Mouse (Mus musculus) forebrain, embryonic 16.5 days (tissue): ENCODE results near the gene Cxadr. TPM values are rescaled to one million over a fixed set of nuclear protein-coding genes. Genes with fewer than 3 reads are reported as not detected.

ENCODE experiments used
- ATAC-seq: fragments of 200-750 bp; cut with Nextera tagmentation; 2 replicates; pipeline ENCODE4 v1.8.0; 2017; ENCODE audit warnings: mild to moderate bottlenecking, moderate library complexity
- H3K27ac ChIP-seq: fragments of 300-500 bp; sonication (generic); 2 replicates; pipeline ENCODE4 v1.5.1; 2014; ENCODE audit warnings: low read length, control low read depth
- H3K27me3 ChIP-seq: fragments of 300-500 bp; sonication (generic); replicated peaks from 2 replicates; pipeline ENCODE4 v1.6.1; 2014; ENCODE audit warnings: low read length; ENCODE audit not compliant: control insufficient read depth, insufficient read depth
- H3K36me3 ChIP-seq: fragments of 300-500 bp; sonication (generic); 2 replicates; pipeline ENCODE4 v1.6.1; 2014; ENCODE audit not compliant: control insufficient read depth, insufficient read depth
- H3K4me1 ChIP-seq: fragments of 300-500 bp; sonication (generic); replicated peaks from 2 replicates; pipeline ENCODE4 v1.6.1; 2014; ENCODE audit warnings: low read length; ENCODE audit not compliant: control insufficient read depth, insufficient read depth
- H3K4me2 ChIP-seq: fragments of 300-500 bp; sonication (generic); 2 replicates; pipeline ENCODE4 v1.6.1; 2014; ENCODE audit warnings: mild to moderate bottlenecking, low read length, control low read depth
- H3K4me3 ChIP-seq: fragments of 300-500 bp; sonication (generic); replicated peaks from 2 replicates; pipeline ENCODE4 v1.5.1; 2014; ENCODE audit warnings: mild to moderate bottlenecking, low read length, control low read depth
- H3K9ac ChIP-seq: fragments of 300-500 bp; sonication (generic); replicated peaks from 2 replicates; pipeline ENCODE4 v1.6.1; 2014; ENCODE audit warnings: low read depth, low read length, control low read depth
- H3K9me3 ChIP-seq: fragments of 300-500 bp; sonication (generic); 2 replicates; pipeline ENCODE4 v1.6.1; 2016; ENCODE audit warnings: low read length; ENCODE audit not compliant: control insufficient read depth
- WGBS: fragments of 180-500 bp; shearing (Covaris S2); extraction: QIAGEN DNeasy Blood & Tissue Kit; methylation state at CpG from one replicate; pipeline ENCODE4 v1.1.7; 2014; 5-methylcytosine and 5-hydroxymethylcytosine counted together
- polyA plus RNA-seq: library from polyadenylated mRNA; unstranded; fragments of >200 nt; fragmentation: Nextera tagmentation; extraction: Ambion mirVana; gene quantifications from 2 replicates; pipeline ENCODE4 v1.2.1, GENCODE M21; 2015

Gene Cxadr
- polyA plus RNA-seq, 1 experiment from 2014 or later = 184 TPM

DNA sequence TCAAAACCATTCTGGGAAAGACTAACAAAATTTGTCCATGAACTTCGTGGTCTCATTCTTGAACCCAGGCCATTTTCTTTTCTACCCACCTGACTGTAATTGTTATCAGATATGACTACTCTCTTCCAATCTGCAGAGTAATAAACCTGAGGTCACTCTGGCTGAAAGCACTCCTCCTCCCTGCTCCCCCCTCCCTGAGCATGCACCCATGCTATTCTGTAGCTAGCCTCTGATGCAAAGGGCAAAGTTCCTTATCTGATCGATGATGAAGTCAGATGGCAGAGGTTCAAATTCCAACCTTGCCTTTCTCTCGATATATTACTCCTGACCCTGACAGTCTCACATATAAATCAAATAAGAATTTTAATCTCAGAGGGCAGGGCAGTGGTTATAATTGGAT lies 33.1 kb upstream of the Cxadr start:
- no peak overlapping the region for H3K4me2 ChIP-seq
- WGBS = 85% methylated on average over 3 of the region's 3 CpGs

DNA sequence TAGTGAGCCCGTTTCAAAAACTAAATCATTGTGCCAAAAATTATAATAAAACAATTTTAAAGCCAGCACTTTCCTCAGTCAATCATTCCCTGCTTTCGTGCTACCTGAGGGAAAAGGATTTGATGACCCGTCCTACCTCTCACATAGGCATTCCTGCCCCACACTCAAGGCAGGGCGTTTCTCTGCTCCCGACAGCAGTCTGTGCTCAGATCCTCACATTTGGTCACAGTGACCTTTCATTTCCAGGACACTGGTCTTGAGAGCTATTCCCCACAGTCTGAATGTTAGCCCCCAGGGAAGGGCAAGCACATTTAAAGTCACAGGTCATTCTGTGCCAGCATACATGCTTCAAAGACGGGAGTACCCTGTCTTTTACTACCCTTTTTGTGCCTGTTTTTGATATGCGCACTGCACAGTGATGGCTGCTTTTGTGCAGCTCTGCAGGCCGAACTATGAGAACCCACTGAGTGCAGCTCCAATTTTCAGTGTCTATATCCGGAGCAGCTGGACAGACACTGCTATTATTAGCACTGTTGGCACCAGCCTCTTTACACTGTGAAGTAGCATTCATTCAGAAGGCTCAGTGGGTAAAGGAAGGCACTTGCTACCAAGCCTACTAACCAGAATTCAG lies 26.3 kb upstream of the Cxadr start:
- no peaks in the 10 kb centered on the region for H3K4me1 ChIP-seq
- peak; percentile 57 for ATAC-seq
- no peak overlapping the region for H3K4me2 ChIP-seq
- no peak overlapping the region for H3K27ac ChIP-seq
- H3K9ac ChIP-seq = no peak overlapping the region
- H3K9me3 ChIP-seq = no peaks in the 10 kb centered on the region
- H3K27me3 ChIP-seq = no peaks in the 10 kb centered on the region
- 71% methylated on average over 9 of the region's 9 CpGs for WGBS
- H3K4me3 ChIP-seq = no peak overlapping the region
- no peaks in the 10 kb centered on the region for H3K36me3 ChIP-seq

More for the DNA sequence above, 33.1 kb upstream of the Cxadr start:
- no peak overlapping the region for H3K9ac ChIP-seq
- no peak for ATAC-seq
- H3K4me3 ChIP-seq = no peak overlapping the region
- H3K27me3 ChIP-seq = no peaks in the 10 kb centered on the region; the same call in 1 of the 2 replicates
- H3K36me3 ChIP-seq = no peaks in the 10 kb centered on the region
- no peaks in the 10 kb centered on the region for H3K9me3 ChIP-seq
- H3K4me1 ChIP-seq = peaks cover 7% of the 10 kb centered on the region; the same call in 1 of the 2 replicates
- H3K27ac ChIP-seq = no peak overlapping the region

DNA sequence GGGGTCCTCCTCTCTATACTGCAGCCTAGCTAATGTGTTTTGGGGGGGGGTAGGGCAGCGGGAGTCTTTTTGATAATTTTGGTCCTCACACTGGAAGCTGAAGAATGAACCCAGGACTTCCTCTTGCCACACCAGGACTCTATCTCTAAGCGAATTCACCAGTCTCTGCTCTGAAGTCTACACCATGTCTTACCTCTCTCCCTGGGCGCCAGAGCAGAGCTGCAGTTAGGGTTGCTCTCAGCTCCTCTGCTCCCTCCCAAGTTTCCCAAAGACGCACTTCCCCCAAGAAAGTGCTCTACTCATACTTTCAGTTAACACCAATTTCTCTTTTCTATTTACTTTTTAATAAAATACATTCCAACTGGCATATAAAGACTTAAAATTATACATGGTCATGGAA lies 23.7 kb upstream of the Cxadr start:
- WGBS = 54% methylated on average over 4 of the region's 4 CpGs
- Histone ChIP-seq H3K9me3 (no peaks in the 10 kb centered on the region), H3K4me2 (no peak overlapping the region), H3K36me3 (no peaks in the 10 kb centered on the region), H3K27ac (no peak overlapping the region), H3K27me3 (no peaks in the 10 kb centered on the region), H3K4me1 (no peaks in the 10 kb centered on the region), H3K4me3 (no peak overlapping the region), H3K9ac (no peak overlapping the region)
- no peak for ATAC-seq

DNA sequence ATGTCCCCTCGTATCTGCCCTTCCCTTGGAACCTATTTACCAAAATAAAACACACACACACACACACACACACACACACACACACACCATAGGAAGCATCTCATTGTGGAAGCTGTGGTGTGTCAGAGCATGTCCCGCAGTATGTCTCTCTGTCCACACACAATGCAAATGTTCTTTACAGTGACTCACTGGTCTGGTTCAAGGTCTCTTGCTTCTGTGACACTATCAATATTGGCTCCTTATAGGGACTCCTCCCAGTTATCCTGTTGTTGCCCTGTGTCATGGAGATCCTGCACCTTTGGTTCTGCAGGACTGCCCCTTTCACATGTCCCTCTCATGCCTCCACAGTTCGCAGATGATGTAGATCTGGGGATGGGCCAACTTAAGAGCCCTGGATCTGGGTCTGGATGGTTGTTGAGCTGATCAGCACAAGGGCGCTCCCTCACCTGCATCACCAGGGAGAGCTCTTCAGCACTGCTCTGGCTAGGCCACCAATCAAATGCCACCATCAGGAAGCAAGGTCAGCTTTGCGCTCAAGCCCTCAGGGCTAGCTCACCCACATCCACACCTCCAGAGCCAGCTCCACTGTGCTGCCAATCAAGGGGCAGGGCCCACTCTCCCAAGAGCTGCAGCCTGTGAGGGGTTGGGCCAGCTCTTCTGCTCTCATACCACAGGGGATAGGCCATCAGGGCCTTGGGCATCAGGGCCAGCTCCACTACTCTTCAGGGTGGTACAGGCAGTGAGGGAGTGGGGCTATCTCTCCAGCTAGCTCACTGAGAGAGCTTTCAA lies 21.0 kb upstream of the Cxadr start:
- ATAC-seq = no peak
- Histone ChIP-seq H3K9ac (no peak overlapping the region), H3K27ac (no peak overlapping the region), H3K4me1 (no peaks in the 10 kb centered on the region), H3K4me3 (no peak overlapping the region), H3K27me3 (no peaks in the 10 kb centered on the region), H3K9me3 (no peaks in the 10 kb centered on the region), H3K4me2 (no peak overlapping the region), H3K36me3 (no peaks in the 10 kb centered on the region)
- WGBS = 84% methylated on average over 5 of the region's 5 CpGs

DNA sequence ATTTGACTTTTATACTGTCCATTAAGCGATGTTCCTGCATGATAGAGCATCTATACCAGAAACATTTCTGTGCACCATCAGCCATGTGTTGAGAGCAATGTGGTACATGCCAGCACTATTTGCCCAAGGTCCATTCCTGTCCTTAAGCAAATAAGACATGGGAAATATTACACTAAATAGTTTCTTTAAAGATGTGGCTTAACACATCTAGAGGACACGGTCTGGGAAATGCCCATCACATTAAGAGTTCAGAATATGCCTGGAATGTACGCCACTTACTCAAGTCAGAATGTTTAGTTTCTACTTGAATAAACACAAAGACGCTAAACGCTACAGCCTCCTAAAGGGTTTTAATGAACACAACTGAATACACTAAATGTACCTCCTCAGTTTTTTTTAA lies 18.1 kb upstream of the Cxadr start:
- H3K4me1 ChIP-seq = no peaks in the 10 kb centered on the region
- H3K4me3 ChIP-seq = no peak overlapping the region
- H3K4me2 ChIP-seq = no peak overlapping the region
- no peak overlapping the region for H3K27ac ChIP-seq
- H3K9me3 ChIP-seq = no peaks in the 10 kb centered on the region
- ATAC-seq = no peak
- no peak overlapping the region for H3K9ac ChIP-seq
- no peaks in the 10 kb centered on the region for H3K36me3 ChIP-seq
- no peaks in the 10 kb centered on the region for H3K27me3 ChIP-seq
- 55% methylated on average over 5 of the region's 5 CpGs for WGBS

DNA sequence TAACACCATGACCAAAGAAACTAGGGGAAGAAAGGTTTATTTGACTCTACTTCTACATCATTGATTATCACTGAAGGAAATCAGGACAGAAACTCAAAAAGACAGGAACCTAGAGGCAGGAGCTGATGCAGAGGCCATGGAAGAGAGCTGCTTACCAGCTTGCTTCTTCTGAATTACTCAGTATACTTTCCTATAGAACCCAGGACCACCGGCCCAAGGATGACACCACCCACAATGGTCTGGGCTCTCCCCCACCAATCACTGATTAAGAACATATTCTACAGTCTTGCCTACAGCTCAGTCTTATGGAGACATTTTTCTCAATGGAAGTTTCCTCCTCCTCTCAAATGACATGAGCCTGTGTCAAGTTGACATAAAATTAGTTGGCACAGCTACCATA lies 7.2 kb upstream of the Cxadr start:
- Histone ChIP-seq H3K4me2 (no peak overlapping the region), H3K9ac (no peak overlapping the region), H3K4me1 (no peaks in the 10 kb centered on the region), H3K36me3 (no peaks in the 10 kb centered on the region), H3K4me3 (no peak overlapping the region), H3K9me3 (no peaks in the 10 kb centered on the region), H3K27ac (no peak overlapping the region), H3K27me3 (no peaks in the 10 kb centered on the region)
- WGBS = 90% methylated on average over 1 of the region's 1 CpGs
- ATAC-seq = no peak

DNA sequence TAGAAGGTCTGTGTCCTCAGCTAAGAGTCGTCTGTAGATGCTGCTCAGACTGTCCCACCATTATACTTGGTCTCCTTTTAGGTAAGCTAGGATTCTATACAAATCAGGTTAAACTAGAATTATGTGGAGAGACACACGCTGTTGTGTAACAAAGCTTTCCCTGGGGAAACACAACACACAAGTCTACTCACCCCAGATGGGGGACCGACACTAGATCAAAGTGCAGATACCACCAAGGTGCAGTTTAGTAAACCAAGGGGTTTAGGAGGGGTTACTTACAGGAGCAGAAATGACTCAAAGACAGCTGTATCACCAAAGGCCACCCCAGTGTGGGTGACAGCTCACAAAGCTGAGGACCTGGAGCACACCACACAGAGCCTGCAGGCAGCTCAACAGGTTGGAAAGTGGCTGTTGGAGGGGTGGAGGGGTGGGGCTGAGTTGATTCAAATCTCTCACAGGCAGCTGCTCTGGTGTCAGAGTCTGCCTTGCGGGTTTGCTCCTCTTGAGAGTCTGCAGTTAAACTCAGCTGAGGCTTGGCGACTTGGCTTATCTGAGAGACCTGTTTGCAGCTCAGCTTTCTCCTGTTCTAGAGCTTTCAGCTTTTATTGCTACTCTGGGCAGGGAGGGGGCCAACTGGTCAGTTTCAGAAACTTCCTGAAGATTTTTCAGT lies 6.5 kb upstream of the Cxadr start:
- no peaks in the 10 kb centered on the region for H3K4me1 ChIP-seq
- H3K9ac ChIP-seq = no peak overlapping the region
- 59% methylated on average over 5 of the region's 5 CpGs for WGBS
- H3K36me3 ChIP-seq = no peaks in the 10 kb centered on the region
- no peaks in the 10 kb centered on the region for H3K27me3 ChIP-seq
- no peak for ATAC-seq
- H3K4me2 ChIP-seq = no peak overlapping the region
- H3K27ac ChIP-seq = no peak overlapping the region
- no peak overlapping the region for H3K4me3 ChIP-seq
- H3K9me3 ChIP-seq = no peaks in the 10 kb centered on the region

DNA sequence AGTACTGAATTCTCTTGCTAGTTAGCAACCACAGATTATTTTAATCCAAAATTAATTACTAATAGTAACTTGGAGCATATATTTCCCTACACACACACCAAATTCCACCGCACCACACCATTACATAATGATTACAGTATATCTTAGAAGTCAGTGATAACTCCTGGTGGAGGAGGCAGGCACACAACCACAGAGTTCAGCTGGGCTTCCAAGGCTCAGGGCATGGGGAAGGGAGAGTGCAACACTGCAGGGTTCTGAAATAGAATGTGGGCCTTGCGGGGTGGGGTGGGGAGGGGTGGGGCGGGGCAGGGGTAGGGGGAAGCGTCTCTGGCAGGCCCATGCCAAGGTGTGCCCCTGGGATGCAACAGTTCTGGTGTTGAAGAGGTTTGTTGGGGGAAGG lies 5.7 kb upstream of the Cxadr start:
- H3K4me1 ChIP-seq = no peaks in the 10 kb centered on the region
- H3K4me2 ChIP-seq = no peak overlapping the region
- no peak overlapping the region for H3K9ac ChIP-seq
- no peaks in the 10 kb centered on the region for H3K9me3 ChIP-seq
- no peaks in the 10 kb centered on the region for H3K27me3 ChIP-seq
- no peak overlapping the region for H3K27ac ChIP-seq
- no peaks in the 10 kb centered on the region for H3K36me3 ChIP-seq
- H3K4me3 ChIP-seq = no peak overlapping the region
- ATAC-seq = no peak
- WGBS = 55% methylated on average over 4 of the region's 4 CpGs

DNA sequence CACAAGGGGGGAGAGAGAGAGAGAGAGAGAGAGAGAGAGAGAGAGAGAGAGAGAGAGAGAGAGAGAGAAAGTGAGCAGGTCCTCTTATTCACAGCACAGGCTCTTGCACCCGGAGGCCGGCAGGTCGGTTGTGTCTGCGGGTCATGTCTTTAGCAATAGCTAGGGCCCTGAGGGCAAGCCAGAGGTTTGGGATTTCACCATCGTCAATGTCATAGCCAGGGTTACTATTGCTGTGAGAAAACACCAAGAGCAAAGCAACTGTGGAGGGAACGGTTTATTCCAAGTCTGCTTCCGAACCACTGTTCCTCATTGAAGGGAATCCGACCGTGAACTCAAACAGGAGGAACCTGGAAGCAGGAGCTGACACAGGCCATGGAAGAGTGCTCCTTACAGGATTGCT lies 5.2 kb upstream of the Cxadr start:
- peaks cover 5% of the 10 kb centered on the region for H3K4me1 ChIP-seq
- WGBS = 78% methylated on average over 9 of the region's 9 CpGs
- no peaks in the 10 kb centered on the region for H3K36me3 ChIP-seq
- no peak for ATAC-seq
- no peak overlapping the region for H3K9ac ChIP-seq
- H3K27ac ChIP-seq = no peak overlapping the region
- no peaks in the 10 kb centered on the region for H3K27me3 ChIP-seq
- H3K4me2 ChIP-seq = no peak overlapping the region
- H3K9me3 ChIP-seq = no peaks in the 10 kb centered on the region
- H3K4me3 ChIP-seq = no peak overlapping the region
